Mouse (Mus musculus): Measurements from ENCODE around the gene Capns1.

- no peak for TF ChIP-seq CTCF (IDR thresholded peaks at IDR 0.05)
- TF ChIP-seq POLR2A (IDR thresholded peaks at IDR 0.05; ENCODE audit: insufficient read depth, low read depth, low read length), result no peak
- no peak for TF ChIP-seq EP300 (IDR thresholded peaks at IDR 0.05; ENCODE audit: insufficient read depth, low read depth, low read length)
These were observed 950 bp downstream of the Capns1 start for GRCm38 (mm10) chr7:30197592-30198129.
